9 mouse cellular contexts compared by ENCODE assay signal in genomic region chr7:142393191-142393590, GRCm38 (mm10). TPM values are rescaled to one million over a fixed set of nuclear protein-coding genes. Genes with fewer than 3 reads are reported as not detected.
A peak's percentile ranks its signal among the peaks of the same experiment; 100 is the strongest.
DNase-seq lines count a peak whose midpoint lies in the region; ATAC-seq and TF ChIP-seq lines count a peak whose summit lies in the region.
"Had no signal": no experiment of that assay in that cellular context is flagged by ENCODE, and none has a peak within 500 bp of the region (broad histone marks: within the 10 kb centered on the region; RNA-seq: fewer than 3 reads in every experiment).

No protein-coding gene starts in this region.

- TF ChIP-seq POLR2A in heart, adult 2 months (IDR thresholded peaks at IDR 0.05; ENCODE audit: insufficient read depth, low read depth, low read length), result no peak
- no peak for TF ChIP-seq POLR2A in cerebellum, adult 2 months (IDR thresholded peaks at IDR 0.05; ENCODE audit: borderline replicate concordance, insufficient read depth, low read length)

- intact Hi-C loops in heart, adult 2 months (cut with DNase I), result no loop called here

- H3K9ac ChIP-seq in heart, adult 2 months (ENCODE audit: low read depth, low read length), result no peak overlapping the region
- H3K9ac ChIP-seq: limb, embryonic 12.5 days had no signal

- H3K4me1 ChIP-seq in heart, adult 2 months (ENCODE audit: control insufficient read depth, insufficient read depth, low read length), result peaks cover 26% of the 10 kb centered on the region
- no peaks in the 10 kb centered on the region for H3K4me1 ChIP-seq in cerebellum, adult 2 months (ENCODE audit: control insufficient read depth, insufficient read depth, low read length)
- H3K4me1 ChIP-seq: limb, embryonic 12.5 days had no signal

- no peaks in the 10 kb centered on the region for H3K27me3 ChIP-seq in heart, adult 2 months (ENCODE audit: control insufficient read depth, insufficient read depth, low read length)
- no peaks in the 10 kb centered on the region for H3K27me3 ChIP-seq in Patski
- H3K27me3 ChIP-seq in cerebellum, adult 2 months (ENCODE audit: control insufficient read depth, insufficient read depth, low read length), result no peaks in the 10 kb centered on the region
- H3K27me3 ChIP-seq: limb, embryonic 12.5 days had no signal

- peak; percentile 57 for ATAC-seq in Patski
- ATAC-seq in erythroid progenitor cell, adult 5-6 weeks (replicated peaks; ENCODE audit: low FRiP score, poor library complexity, severe bottlenecking), result peak; percentile 86
- ATAC-seq in megakaryocyte, adult 5-6 weeks (ENCODE audit: poor library complexity, severe bottlenecking), result peak; percentile 41

- in situ Hi-C loops in Patski (cut with MboI; ENCODE audit: low pct_unique_long_range_greater_than_20kb), result loop anchor here (25.0 kb wide), 2 partner anchors 619 to 931 kb away; partner anchors contain the start of genes Cd151, Cracr2b, Pnpla2 and Tspan32

- POLR2A ChIA-PET in Patski (lab: Charles Lee), result interaction anchor here (0.9 to 1.8 kb wide), 4 partner anchors 9 to 43 kb away, joined by 3 to 16 read pairs (median 6); partner anchors contain the start of gene Ifitm10

- peak in 1 of 2 experiments; percentile 31 for DNase-seq in heart, adult 2 months
- DNase-seq in heart, adult 9 months (ENCODE audit: low spot score in 2 of 2), result no peak
- no peak for DNase-seq in Patski (ENCODE audit: low read depth, low spot score)
- no peak for DNase-seq in cerebellum, adult 2 months
- no peak for DNase-seq in cerebellum, adult 9-11 months
- no peak for DNase-seq in layer of hippocampus, postnatal 10 days (ENCODE audit: low spot score in 2 of 2)

- H3K4me3 ChIP-seq in heart, adult 2 months, result no peak overlapping the region
- no peak overlapping the region for H3K4me3 ChIP-seq in cerebellum, adult 2 months (replicated peaks; ENCODE audit: insufficient read depth, low read depth, low read length)
- H3K4me3 ChIP-seq: limb, embryonic 12.5 days had no signal

- CTCF ChIA-PET in Patski (lab: Charles Lee), result interaction anchor here (1.0 to 1.7 kb wide), 2 partner anchors 16 to 33 kb away, joined by 3 to 5 read pairs; no protein-coding TSS in a partner anchor

- peaks cover 3% of the 10 kb centered on the region; the same call in 1 of the 2 replicates for H3K36me3 ChIP-seq in heart, adult 2 months (ENCODE audit: control insufficient read depth, insufficient read depth, low read length)
- H3K36me3 ChIP-seq: limb, embryonic 12.5 days had no signal

- no peak for TF ChIP-seq CTCF in heart, adult 2 months (IDR thresholded peaks at IDR 0.05)
- no peak for TF ChIP-seq CTCF in Patski (IDR thresholded peaks at IDR 0.05)
- TF ChIP-seq CTCF in cerebellum, adult 2 months (IDR thresholded peaks at IDR 0.05; ENCODE audit: borderline replicate concordance, insufficient read depth, low read depth, low read length), result no peak

- H3K27ac ChIP-seq in heart, adult 2 months, result peak overlapping the region; percentile 66
- no peak overlapping the region for H3K27ac ChIP-seq in cerebellum, adult 2 months (ENCODE audit: insufficient read depth, low read length)
- H3K27ac ChIP-seq: limb, embryonic 12.5 days had no signal

- WGBS in heart, adult 2 months, result 31% methylated on average over 4 of the region's 4 CpGs
- 25% methylated on average over 4 of the region's 4 CpGs for WGBS in cerebellum, adult 2 months

- no peaks in the 10 kb centered on the region for H3K79me2 ChIP-seq in heart, adult 2 months (replicated peaks; ENCODE audit: control insufficient read depth, insufficient read depth, low read length)

- TF ChIP-seq EP300 in heart, adult 2 months (IDR thresholded peaks at IDR 0.05; ENCODE audit: insufficient read depth, low read depth, low read length), result no peak

RNA-seq across cellular contexts. Expression of gene Ctsd, which starts 5.4 kb away (rescaled TPM):
- 100 to 1,000 TPM; 883 to 991 TPM for total RNA-seq in heart, adult 2 months (2021)
- 1,120 and 1,462 TPM in 2 replicates for polyA plus RNA-seq in heart, adult 2 months (2012; rRNA removed)
- polyA plus RNA-seq in Patski (2021), result 3,389 TPM
- 207 and 227 TPM in 2 replicates for total RNA-seq in erythroid progenitor cell, adult 5-6 weeks (2015; ENCODE audit: low replicate concordance)
- 161 and 184 TPM in 2 replicates for total RNA-seq in erythroid progenitor cell, adult 5-6 weeks (2017; ENCODE audit: low replicate concordance)
- total RNA-seq in megakaryocyte, adult 5-6 weeks (2015), result 193 and 197 TPM in 2 replicates
- 218 and 236 TPM in 2 replicates for total RNA-seq in megakaryocyte, adult 5-6 weeks (2017)
- polyA plus RNA-seq in cerebellum, adult 2 months (2012; rRNA removed), result 401 and 405 TPM in 2 replicates
- 100 to 1,000 TPM; 252 to 270 TPM for total RNA-seq in layer of hippocampus, postnatal 10 days (2021)

RNA-seq across cellular contexts. Expression of gene Gm49369, which starts 10.7 kb away (rescaled TPM):
- 1 to 10 TPM; 3.5 to 4.9 TPM for total RNA-seq in heart, adult 2 months (2021)
- 0.23 TPM in 1 of 2 replicates, not detected in the other for polyA plus RNA-seq in heart, adult 2 months (2012; rRNA removed)
- 1,155 TPM for polyA plus RNA-seq in Patski (2021)
- not detected in 2 replicates for total RNA-seq in erythroid progenitor cell, adult 5-6 weeks (2015; ENCODE audit: low replicate concordance)
- total RNA-seq in erythroid progenitor cell, adult 5-6 weeks (2017; ENCODE audit: low replicate concordance), result 143 and 216 TPM in 2 replicates
- total RNA-seq in megakaryocyte, adult 5-6 weeks (2015), result not detected in 2 replicates
- 24.9 and 36.8 TPM in 2 replicates for total RNA-seq in megakaryocyte, adult 5-6 weeks (2017)
- polyA plus RNA-seq in cerebellum, adult 2 months (2012; rRNA removed), result 1.00 and 1.0 TPM in 2 replicates
- 1 to 10 TPM in 1 of 2 experiments, not detected in 1; 6.5 TPM for total RNA-seq in layer of hippocampus, postnatal 10 days (2021)

RNA-seq across cellular contexts. Expression of gene Ifitm10, which starts 19.6 kb away (rescaled TPM):
- 1 to 10 TPM; 2.2 to 3.6 TPM for total RNA-seq in heart, adult 2 months (2021)
- polyA plus RNA-seq in heart, adult 2 months (2012; rRNA removed), result 4.9 and 6.4 TPM in 2 replicates
- polyA plus RNA-seq in Patski (2021), result 325 TPM
- total RNA-seq in erythroid progenitor cell, adult 5-6 weeks (2015; ENCODE audit: low replicate concordance), result not detected in 2 replicates
- not detected in 2 replicates for total RNA-seq in erythroid progenitor cell, adult 5-6 weeks (2017; ENCODE audit: low replicate concordance)
- 2.1 and 3.6 TPM in 2 replicates for total RNA-seq in megakaryocyte, adult 5-6 weeks (2015)
- total RNA-seq in megakaryocyte, adult 5-6 weeks (2017), result 0.48 and 1.4 TPM in 2 replicates
- 175 and 183 TPM in 2 replicates for polyA plus RNA-seq in cerebellum, adult 2 months (2012; rRNA removed)
- 10 to 100 TPM; 21.0 to 24.6 TPM for total RNA-seq in layer of hippocampus, postnatal 10 days (2021)

RNA-seq across cellular contexts. Expression of gene Syt8, which starts 41.5 kb away (rescaled TPM):
- total RNA-seq in heart, adult 2 months (2021), result not detected
- polyA plus RNA-seq in heart, adult 2 months (2012; rRNA removed), result not detected in 2 replicates
- polyA plus RNA-seq in Patski (2021), result 11.5 TPM
- total RNA-seq in erythroid progenitor cell, adult 5-6 weeks (2015; ENCODE audit: low replicate concordance), result not detected in 2 replicates
- total RNA-seq in erythroid progenitor cell, adult 5-6 weeks (2017; ENCODE audit: low replicate concordance), result not detected in 2 replicates
- total RNA-seq in megakaryocyte, adult 5-6 weeks (2015), result 0.39 TPM in 1 of 2 replicates, not detected in the other
- total RNA-seq in megakaryocyte, adult 5-6 weeks (2017), result not detected in 2 replicates
- not detected in 2 replicates for polyA plus RNA-seq in cerebellum, adult 2 months (2012; rRNA removed)
- not detected for total RNA-seq in layer of hippocampus, postnatal 10 days (2021)

RNA-seq across cellular contexts. Expression of gene Tnni2, which starts 48.4 kb away (rescaled TPM):
- 1 to 10 TPM; 2.7 to 3.0 TPM for total RNA-seq in heart, adult 2 months (2021)
- polyA plus RNA-seq in heart, adult 2 months (2012; rRNA removed), result 5.9 and 7.5 TPM in 2 replicates
- polyA plus RNA-seq in Patski (2021), result 1.5 TPM
- total RNA-seq in erythroid progenitor cell, adult 5-6 weeks (2015; ENCODE audit: low replicate concordance), result not detected in 2 replicates
- total RNA-seq in erythroid progenitor cell, adult 5-6 weeks (2017; ENCODE audit: low replicate concordance), result not detected in 2 replicates
- 18.8 and 20.9 TPM in 2 replicates for total RNA-seq in megakaryocyte, adult 5-6 weeks (2015)
- total RNA-seq in megakaryocyte, adult 5-6 weeks (2017), result 25.6 and 27.6 TPM in 2 replicates
- 0.52 TPM in 1 of 2 replicates, not detected in the other for polyA plus RNA-seq in cerebellum, adult 2 months (2012; rRNA removed)
- not detected for total RNA-seq in layer of hippocampus, postnatal 10 days (2021)

Comparison
In these comparisons a context has a peak if more than half of its experiments do, and no peak if none do; other contexts are left out.
1. RNA of gene Ifitm10, which starts 19.6 kb away (total RNA-seq): 21.0 to 24.6 TPM in layer of hippocampus, postnatal 10 days; 2.2 to 3.6 TPM in heart, adult 2 months, 0.48 to 3.6 TPM in megakaryocyte, adult 5-6 weeks and not detected in erythroid progenitor cell, adult 5-6 weeks; every median in the first group is over 4 times any median in the second.
2. Peak in every context shown above with its lines, with median percentiles within 50 percentile points of each other: ATAC-seq.